Mouse (Mus musculus): ENCODE measurements around the gene Prc1.
"Not testable (repeated sequence)": the region's sequence is repeated elsewhere in the genome, so short reads cannot be mapped to it uniquely, and the experiment has no call there.

The Prc1 gene

DNA sequence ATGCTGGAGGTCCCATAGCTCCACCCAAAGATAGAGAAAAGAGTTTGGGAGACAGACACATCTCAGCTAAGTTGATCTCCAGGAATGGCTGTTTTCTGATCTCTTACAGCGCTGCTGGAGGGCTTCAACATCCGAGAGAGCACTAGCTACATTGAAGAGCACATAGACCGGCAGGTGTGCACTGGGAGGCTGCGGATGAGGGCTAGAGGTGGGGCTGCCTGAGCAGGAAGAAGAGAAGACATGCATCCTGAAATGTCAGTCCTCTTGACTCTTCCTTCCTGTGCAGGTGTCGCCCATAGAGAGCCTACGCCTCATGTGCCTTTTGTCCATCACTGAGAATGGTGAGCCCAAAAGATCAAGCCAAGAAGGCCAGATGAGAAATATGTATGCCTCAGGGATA lies 8.5 kb upstream of the Prc1 start:
- no peak for DNase-seq

DNA sequence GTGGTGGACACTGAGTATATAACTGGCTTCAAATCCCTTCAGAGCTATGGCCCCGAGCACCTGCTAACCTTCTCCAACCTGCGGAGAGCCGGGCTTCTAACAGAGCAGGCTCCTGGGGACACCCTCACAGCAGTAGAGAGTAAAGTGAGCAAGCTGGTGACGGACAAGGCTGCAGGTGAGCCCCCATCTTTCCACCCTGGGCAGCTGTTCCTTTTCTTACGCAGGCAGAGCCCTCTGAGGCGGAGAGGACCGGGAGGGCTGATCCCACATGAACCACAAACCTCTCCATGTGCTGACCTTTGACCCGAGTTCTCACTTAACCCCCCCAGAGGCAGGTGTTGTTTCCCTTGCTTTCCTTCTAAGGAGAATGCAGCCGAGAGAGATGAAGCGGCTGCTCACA lies 6.5 kb upstream of the Prc1 start:
- DNase-seq, result no peak

DNA sequence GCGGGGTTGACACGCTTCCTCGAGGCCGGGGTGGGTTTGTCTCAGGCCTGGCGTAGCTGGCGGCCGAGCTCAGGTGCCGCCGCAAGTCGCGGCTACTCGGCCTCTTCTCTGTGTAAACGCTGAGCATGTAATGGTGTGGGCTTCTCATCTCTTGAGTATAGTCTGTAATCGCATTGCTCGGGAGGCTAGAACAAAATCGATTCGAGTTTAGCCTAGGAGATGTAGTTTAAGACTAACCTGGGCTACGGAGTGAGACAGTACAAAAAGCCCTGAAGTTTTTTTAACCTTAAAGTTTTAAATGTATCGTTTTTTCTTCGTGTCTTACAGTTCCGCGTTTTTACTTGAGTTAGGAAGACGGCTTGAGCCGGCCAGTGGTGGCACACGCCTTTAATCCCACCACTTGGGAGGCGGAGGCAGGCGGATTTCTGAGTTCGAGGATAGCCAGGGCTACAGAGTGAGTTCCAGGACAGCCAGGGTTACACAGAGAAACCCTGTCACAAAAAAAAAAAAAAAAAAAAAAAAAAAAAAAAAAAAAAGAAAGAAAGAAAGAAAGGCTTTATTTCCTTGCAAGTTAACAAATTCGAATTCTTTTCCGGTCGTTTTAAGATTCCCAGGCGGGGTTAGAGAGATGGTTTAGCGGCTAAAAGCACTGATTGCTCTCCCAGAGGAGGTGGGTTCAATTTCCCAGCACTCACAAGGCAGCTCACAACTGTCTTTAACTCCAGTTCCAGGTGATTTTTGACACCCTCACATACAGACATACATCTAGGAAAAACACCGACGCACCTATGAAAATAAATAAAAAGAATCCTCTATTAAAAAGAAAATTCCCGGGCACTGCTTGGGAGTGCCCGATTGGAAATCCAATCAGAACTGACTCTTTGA lies 756 bp downstream of the Prc1 start:
- no peak for DNase-seq

DNA sequence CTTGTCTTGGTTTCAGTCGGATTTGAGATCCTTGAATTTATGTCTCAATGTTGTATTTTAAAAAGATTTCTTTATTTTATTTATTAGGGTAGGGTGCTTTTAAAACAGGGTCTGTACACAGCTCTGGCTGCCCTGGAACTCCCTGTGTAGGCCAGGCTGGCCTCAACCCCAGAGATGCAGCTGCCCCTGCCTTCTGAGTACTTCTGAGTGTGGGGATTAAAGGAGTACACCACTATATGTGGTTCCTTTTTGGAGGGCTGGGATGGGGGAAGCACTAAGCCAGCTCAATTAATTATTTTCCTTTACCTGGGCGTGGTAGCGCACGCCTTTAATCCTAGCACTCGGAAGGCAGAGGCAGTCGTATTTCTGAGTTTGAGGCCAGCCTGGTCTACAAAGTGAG lies 2.2 kb downstream of the Prc1 start:
- no peak for DNase-seq

DNA sequence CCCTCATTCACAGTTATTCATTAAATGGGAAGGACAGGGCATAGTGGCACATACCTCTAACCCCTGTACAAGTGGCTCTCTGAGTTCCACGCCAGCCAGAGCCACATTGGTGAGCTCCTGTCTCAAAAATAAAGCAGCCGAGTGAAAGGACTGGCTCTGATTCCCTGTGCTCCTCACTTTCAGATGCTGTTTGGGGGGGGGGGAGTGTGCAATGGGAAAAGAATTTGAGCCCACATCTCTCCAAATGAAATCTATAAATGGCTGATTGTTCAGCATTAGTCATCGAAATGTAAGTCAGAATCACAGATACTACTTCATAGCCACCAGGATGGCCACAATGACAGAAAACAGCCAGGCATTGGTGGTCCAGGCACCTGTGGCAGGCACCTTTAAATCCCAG lies 2.8 kb downstream of the Prc1 start:
- no peak for DNase-seq

DNA sequence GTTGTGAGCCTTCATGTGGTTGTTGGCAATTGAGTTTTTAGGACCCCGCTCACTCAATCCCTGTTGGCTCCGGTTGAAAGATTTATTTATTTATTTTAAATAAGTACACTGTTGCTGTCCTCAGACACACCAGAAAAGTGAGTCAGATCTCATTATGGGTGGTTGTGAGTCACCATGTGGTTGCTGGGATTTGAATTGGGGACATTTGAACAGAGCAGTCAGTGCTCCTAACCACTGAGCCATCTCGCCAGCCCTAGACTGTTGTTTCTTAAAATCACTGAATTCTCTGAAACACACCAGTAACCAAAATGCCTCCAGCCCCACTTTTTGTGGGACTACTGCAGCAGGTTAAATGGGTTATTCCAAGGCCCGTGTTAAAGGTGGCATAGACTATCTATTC lies 4.5 kb downstream of the Prc1 start:
- DNase-seq, result no peak

DNA sequence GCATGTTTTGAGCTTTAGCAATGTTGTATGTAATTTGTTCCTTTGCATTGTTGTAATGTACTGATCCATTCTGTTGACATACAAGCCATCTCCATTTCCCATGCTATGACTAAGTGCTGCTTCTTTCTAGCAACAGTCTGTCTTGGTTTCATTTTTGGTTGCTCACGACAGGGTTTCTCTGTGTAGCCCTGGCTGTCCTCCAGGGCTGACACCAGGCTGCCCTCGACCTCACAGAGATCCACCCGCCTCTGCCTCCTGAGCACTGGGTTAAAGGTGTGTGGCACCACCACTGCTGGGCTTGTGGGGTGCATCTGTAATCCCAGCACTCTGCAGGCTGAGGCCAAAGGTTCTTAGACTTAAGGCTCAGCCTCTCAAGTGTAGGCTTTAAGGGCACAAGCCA lies 5.3 kb downstream of the Prc1 start:
- no peak for DNase-seq

DNA sequence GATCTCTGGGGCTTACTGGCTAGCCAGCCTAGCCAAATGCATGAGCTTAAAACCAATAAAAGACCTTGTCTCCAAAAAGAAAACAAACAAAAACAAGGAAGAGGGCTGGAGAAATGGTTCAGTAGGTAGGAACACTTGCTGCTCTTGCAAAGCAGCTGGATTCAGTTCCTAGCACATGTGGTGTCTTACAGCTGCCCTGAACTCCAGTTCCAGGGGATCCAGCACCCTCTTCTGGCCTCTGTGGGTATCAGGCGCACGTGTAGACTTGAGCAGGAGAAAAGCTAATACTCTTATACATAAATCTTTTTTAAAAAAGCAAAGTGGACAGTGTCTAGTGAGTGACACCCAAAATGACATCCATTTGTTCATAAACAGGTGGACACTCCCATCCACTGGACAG lies 7.3 kb downstream of the Prc1 start:
- no peak for DNase-seq

DNA sequence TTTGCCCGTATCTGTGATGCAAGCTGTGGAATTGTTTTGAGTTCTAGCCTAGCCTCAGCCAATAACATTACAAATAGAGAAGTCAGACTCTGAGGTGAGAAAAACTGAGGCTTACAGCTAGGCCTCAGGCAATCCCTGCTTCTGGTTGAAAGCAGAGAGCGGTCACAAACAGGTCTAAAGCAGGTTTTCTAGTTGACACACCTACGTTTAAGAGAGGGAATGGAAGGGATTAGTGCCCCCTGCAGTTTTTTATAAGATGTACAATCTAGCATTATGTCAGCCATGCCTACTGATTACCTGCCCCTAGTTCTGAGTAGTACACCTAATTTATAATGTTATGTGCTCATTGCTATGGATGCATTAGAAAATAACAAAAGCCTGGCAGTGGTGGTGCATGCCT lies 13.5 kb downstream of the Prc1 start:
- DNase-seq, result no peak

DNA sequence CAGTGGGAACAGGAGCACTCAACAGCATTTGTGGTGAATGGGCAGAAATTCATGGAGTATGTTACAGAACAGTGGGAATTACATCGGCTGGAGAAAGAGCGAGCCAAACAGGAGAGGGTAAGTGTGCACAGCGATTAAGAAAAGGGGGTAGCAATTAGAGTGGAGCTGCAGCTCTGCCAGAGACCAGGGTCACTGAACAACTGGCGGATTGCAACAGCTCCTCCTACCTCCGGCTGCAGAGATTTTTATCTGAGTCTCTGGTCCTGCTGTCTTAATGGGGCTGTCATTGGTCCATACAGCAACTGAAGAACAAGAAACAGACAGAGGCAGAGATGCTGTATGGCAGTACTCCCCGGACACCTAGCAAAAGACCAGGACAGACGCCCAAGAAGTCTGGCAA lies 16.5 kb downstream of the Prc1 start:
- peak; percentile 19 for DNase-seq

DNA sequence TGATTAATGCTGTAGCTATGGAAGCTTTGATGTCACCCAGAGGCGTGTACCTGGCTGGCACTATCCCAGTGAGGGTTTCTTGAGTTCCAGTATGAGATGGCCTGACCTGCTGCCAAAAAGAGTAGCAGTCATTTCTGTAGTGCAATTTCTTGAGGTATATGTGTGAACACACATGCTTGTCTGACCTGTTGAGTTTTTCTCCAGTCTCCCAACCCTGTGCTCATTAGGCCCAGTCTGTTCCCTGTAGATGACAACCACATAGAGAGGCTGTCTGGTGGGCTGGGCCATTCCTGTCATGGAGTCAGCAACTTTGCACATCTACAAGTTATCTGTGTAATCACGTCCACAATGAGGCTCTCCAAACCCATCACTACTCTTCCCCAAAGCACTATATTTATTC lies 21.5 kb downstream of the Prc1 start:
- no peak for DNase-seq

DNA sequence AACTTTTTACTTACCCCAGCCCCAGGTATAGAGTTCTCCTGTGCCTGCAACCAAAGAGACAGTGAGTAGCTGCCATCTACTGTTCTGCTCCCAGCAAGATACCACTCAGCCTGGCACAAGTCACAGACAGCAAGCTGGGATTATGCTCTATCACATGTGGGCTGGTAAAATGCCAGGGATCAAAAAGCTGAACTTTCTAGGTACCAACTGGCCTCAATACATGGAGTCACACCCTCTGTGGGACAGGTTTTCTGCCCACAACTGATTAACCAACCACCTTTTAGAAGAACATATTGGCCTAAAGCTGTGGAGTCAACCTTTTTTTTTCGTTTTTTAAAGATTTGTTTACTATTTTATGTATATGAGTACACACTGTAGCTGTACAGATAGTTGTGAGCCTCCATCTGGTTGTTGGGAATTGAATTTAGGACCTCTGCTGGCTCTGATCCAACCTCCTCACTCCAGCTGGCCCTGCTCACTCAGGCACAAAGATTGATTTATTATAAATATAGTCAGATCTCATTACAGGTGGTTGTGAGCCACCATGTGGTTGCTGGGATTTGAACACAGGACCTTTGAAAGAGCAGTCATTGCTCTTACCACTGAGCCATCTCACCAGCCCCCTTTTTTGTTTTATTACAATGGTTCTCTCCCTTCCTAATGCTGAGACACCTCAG lies 23.3 kb downstream of the Prc1 start:
- no peak for DNase-seq

DNA sequence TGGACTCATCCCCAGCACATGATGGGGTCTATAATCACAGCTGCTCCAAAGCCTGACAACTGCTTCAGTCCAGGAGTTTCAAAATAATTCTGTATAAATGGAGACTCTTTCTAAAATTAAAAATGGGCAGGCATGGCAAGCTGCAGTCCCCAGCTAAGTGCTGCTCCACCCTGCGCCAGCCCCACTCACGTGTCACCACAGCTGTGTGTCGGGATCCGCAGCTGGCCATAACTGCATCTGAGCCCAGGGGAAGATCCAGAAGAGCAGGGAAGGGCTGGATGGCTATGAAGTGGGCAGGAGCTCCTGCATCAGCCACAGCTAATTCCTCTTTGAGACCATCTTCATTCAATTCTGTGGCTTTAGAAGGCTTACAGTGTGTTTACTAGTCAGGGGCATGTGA lies 24.4 kb downstream of the Prc1 start:
- DNase-seq, result no peak

DNA sequence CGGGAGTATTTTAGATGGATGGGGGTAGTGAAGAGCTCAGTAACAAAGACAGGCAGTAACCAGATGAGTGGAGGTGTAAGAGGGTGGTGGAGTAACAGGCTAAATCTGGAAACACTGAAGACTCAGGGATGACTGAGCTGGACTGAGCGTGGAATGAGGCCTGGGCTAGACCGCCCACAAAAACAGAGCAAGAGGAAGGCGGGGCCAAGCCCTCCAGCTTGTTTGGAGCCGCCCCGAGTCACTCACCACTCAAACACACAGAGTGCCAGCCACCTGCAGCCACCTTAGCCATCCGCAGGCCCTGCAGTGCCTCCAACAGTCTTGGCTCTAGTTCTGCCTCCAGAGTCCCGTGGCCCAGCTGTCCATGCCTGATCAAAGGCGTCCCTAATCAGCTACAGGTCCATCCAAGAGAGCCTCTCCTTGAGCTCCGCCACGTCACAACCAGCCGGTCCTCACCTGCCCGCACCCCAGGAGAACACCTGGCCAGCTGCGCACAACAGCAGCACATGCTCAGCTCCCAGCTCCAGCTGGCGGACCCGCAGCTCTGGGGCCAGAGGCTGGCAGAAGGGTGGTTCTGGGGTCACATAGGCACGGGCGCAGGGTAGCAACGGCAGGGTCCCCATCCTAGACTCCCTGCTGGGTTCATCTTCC lies 25.7 kb downstream of the Prc1 start:
- DNase-seq, result no peak

DNA sequence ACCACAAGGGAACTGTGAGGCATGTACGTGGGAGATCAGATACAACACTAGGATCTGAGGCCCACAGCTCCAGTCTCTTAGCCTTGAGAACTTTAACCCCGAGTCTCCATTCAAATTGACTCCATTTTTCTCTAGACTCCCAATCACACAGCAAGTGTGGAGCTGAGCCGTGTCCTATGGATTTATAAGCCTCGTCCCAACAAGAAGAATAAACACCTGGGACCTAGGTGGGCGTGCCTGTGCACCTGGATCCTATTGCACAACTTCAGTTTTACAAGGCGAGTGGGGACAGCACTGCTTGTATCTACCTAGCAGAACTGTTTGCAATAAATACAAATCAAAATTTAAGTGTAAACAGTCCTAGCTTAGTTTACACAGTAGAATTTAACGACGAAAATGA lies 29.1 kb downstream of the Prc1 start:
- DNase-seq, result no peak

DNA sequence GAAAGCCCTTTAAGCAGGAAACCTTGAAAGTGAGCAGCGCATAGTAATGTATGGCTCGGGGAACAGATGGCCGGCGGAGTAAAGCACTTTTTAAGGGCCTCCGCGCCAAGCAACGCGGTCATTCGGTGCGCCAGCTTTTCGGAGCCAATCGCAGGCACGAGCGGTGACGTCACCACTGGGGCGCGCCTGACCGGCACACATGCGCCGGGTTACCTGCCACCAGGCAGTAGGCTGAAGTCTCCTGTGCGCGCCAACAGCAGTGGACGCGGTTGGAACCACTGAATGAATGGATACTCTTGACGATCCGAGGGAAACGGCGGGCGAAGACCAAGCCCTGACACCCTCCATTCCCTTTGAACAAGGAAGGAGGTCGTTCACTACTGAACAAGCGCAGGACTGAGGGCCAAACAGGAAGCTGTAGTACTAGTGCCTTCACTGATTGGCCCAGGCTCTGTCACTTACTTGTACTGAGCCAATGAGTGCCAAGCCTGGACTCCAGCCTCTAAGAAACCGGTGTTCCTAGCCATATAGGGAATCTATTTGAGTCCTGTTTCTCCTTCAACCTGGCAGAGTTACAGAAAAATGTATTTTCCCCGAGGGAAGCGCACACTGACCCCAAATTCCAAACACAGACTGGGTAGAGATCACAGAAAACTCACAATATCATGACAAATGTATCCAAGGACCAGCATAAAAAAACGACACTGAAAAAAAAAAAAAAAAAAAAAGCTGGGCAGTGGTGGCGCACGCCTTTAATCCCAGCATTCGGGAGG lies 30.0 kb downstream of the Prc1 start, which contains the start of gene Rccd1:
Rccd1 (minus strand) TSS at position 412 of the 773 bp plus-strand sequence.
- DNase-seq, result peak; percentile 97

DNA sequence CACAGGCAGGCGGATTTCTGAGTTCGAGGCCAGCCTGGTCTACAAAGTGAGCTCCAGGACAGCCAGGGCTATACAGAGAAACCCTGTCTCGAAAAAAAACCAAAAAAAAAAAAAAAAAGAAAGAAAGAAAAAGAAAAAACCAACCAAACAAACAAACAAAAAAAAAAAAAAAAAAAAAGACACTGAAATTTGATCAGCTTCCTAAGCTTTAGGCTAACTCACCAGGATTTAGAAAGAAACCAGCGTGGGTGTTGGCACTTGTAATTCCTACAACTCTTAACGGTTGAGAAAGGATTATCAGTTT lies 30.5 kb downstream of the Prc1 start:
- not testable (repeated sequence) for DNase-seq

DNA sequence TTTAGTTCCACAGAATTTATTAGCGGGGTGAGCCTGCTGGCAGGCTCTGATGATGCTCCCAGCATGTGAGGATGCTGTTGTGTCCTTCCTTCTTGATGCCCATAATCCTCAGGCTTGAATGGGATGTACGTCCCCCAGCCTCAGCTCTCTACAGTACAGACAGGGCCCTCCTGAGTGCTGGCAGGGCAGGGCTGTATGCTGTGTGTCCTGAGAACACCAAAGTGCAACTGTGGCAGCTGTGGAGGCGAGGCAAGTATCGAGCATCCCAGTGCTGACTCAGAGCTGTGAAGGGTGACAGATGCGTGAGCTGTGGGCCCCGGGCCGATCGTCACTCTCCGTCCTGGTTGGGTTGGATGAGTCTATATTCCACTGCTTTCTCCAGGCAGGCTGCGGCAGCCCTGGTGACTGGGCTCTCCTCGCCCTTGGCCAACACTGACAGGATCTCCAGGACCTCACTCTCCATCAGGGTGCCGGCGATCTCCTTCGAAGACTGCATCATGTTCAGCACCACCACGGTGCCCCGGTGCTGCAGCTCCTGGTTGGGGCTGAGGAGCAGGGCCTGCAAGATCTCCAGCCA lies 31.1 kb downstream of the Prc1 start:
- DNase-seq, result no peak

DNA sequence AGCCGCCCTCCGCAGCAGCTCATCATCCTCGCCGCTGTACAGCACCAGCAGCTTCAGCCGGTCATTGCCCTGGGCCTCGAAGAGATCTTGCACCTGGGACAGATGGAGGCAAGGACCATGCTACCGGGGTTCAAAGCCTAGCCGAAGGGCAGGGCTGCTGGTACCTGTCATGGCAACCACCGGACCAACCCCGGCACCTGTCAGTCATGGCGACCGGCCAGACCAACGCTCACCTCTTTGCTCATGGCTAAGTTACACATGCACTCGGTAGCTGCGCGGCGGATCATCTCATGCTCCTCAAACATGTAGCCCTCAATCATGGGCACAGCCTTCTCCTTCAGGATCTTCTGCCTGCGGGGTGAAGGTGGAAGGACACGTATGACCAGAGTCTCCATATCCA lies 31.8 kb downstream of the Prc1 start:
- DNase-seq, result no peak

DNA sequence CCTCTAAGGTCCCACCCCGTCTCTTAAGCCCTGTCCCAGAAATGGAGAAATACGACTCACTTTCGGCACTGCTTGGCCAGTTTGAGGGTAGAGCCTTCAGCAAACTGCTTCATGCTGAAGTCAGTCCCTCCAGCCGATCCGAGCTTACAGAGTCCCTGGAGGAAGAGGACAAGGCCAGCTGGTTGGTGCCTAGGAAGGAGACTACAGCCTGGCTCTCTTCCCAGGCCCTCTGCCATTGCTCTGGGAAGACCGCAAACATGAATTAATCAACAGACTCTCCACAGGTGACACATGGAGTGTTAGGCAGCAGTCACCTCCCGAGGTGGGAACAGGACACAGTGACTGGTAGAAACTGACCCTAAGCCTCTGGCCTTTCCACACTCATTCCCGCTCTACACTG lies 36.0 kb downstream of the Prc1 start:
- no peak for DNase-seq

DNA sequence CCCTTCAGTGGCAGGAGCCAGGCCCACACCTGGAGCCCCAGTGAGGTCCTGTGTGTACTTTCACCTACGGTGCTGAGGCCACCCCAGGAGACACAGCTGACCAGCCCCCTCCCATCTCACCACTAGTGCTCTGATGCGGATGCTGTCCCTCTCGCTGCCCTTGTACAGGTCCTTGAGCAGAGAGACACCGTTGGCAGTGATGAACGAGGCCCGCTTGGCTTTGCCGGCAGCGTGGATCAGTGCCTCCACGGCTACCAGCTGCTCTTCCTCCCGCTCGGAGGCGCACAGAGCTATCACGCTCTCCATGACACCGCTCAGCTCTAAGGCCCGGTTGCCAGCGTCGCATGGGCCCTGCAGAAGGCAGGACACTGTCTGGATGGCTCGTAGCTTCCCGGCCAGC lies 37.2 kb downstream of the Prc1 start:
- no peak for DNase-seq

DNA sequence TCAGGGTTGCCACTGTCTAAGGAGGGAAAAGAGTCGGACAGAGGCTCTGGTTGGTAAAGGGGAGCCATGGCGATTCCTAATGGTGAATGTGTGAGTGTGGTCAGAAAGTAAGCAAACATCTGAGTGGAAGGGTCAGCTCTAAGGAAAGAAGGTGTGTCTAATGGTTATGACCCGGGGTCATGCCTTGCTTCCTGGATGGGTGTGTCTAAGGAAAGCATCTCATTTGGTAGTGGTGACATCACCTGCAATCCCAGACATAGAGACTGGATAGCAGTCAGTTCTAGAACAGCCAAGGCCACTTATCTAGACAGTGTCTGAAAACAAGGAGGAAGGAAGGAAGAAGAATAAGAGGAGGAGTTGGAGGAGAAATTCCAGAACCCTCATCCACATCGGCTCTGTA lies 40.6 kb downstream of the Prc1 start:
- DNase-seq, result no peak

DNA sequence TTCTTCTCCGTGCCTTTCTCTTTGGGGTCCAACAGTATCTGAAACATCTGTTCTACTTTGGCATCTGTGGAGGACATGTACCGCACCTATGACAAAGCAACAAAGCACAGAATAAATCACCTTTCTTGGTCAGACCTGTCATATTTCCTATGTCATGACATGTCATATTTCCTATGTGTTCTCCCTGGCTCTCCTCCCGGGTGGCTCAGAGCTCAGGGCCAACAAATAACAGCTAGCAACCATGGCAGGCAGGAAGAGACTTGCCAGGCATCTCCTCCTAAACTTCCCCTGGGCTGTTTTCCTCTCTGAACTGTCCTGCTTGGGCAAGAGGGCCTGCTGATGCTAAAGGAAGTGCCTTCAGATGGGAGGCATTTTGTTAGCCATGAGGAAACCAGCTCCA lies 42.7 kb downstream of the Prc1 start:
- no peak for DNase-seq

Measured in lung, postnatal 36 days (tissue).